Comparison of ENCODE assay signal across 8 mouse cellular contexts in the genomic region with DNA sequence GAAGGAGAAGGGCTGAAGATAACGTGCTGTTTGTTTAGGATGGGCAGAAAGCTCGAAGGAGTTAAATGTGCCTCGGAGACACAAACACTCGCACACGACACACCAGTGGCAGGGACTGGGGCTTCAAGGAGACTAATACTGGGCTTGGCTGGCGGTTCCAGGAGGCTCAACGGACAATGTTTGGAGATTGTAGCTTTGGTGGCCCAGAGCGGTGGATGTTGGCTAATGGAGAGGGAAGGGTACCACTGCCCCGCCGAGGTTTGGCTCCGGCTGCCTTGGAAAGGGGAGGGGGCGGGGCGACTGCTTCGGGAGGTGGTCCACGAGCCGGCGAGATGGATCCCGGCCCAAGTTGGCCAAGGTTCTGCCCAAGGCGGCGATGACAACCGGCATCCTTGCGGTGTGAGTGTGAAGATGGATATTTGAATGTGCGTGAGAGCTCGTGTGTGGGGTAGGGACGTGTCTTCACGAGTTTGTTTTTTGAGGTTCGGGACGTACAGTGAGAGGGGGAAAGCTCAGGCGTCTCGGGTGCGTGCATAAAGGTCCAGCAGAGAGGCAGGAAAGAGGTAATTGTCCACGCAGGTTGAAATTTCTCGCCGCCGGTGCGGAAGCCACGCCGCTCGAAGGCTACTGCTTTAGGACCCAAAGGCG. TPM values are rescaled to one million over a fixed set of nuclear protein-coding genes. Genes with fewer than 3 reads are reported as not detected.
DNase-seq lines count a peak whose midpoint lies in the region; ATAC-seq and TF ChIP-seq lines count a peak whose summit lies in the region.

No protein-coding gene starts in this region.

- no peak for TF ChIP-seq CTCF in lung, adult 2 months (IDR thresholded peaks at IDR 0.05; ENCODE audit: insufficient read depth, low read length)

- no peak overlapping the region for H3K9ac ChIP-seq in limb, embryonic 11.5 days (ENCODE audit: low read length)

- H3K4me2 ChIP-seq in limb, embryonic 11.5 days (ENCODE audit: low read depth, severe bottlenecking) = peak overlapping the region; percentile 62

- H3K27ac ChIP-seq in limb, embryonic 11.5 days (replicated peaks; ENCODE audit: low read depth, low read length) = no peak overlapping the region

- peaks cover 31% of the 10 kb centered on the region for H3K27me3 ChIP-seq in limb, embryonic 11.5 days (ENCODE audit: control insufficient read depth, insufficient read depth, low read length)

- WGBS in lung, adult 2 months = 3% methylated on average over 40 of the region's 40 CpGs
- WGBS in limb, embryonic 11.5 days = 1% methylated on average over 40 of the region's 40 CpGs

- no peak for DNase-seq in lung, adult 2 months
- DNase-seq in lung, postnatal 36 days = no peak
- peak; percentile 87 to 92 for DNase-seq in cerebellum, postnatal 10 days
- peak; percentile 19 to 28 for DNase-seq in frontal cortex, postnatal 36 days (ENCODE audit: low spot score in 2 of 2)
- DNase-seq in limb, embryonic 11.5 days (ENCODE audit: low spot score) = peak; percentile 29
- DNase-seq in retina, embryonic 14.5 days (ENCODE audit: low spot score) = peak; percentile 27
- DNase-seq in thymus, postnatal 14 days = no peak
- no peak for DNase-seq in kidney, postnatal 14 days

- ATAC-seq in limb, embryonic 11.5 days (ENCODE audit: insufficient number of reproducible peaks, low FRiP score, low TSS enrichment, low read depth) = no peak

- no peak for TF ChIP-seq POLR2A in lung, adult 2 months (IDR thresholded peaks at IDR 0.05; ENCODE audit: borderline replicate concordance, extremely low read depth, low read depth, low read length)

- H3K4me3 ChIP-seq in lung, adult 2 months (replicated peaks; ENCODE audit: extremely low read depth, low read depth, low read length) = peak overlapping the region; percentile 21
- H3K4me3 ChIP-seq in limb, embryonic 11.5 days (ENCODE audit: low read depth, low read length) = peak overlapping the region; percentile 35

- no peaks in the 10 kb centered on the region for H3K9me3 ChIP-seq in limb, embryonic 11.5 days (ENCODE audit: control insufficient read depth, low read length)

- H3K36me3 ChIP-seq in limb, embryonic 11.5 days (ENCODE audit: control insufficient read depth, insufficient read depth, low read length) = no peaks in the 10 kb centered on the region

- no peaks in the 10 kb centered on the region for H3K4me1 ChIP-seq in lung, adult 2 months (ENCODE audit: control insufficient read depth, insufficient read depth, low read length)
- H3K4me1 ChIP-seq in limb, embryonic 11.5 days (ENCODE audit: control insufficient read depth, insufficient read depth, low read length) = peaks cover 12% of the 10 kb centered on the region; the same call in 1 of the 2 replicates

RNA-seq across cellular contexts. Expression of a gene that starts 0.9 kb away (rescaled TPM):
- polyA plus RNA-seq in lung, adult 2 months (2012; rRNA removed) = 6.0 and 7.6 TPM in 2 replicates
- polyA plus RNA-seq in limb, embryonic 11.5 days (2014; fragmentation: Nextera tagmentation; extraction: Ambion mirVana) = 0.27 and 0.37 TPM in 2 replicates

RNA-seq across cellular contexts. Expression of a gene that starts 53.2 kb away (rescaled TPM):
- 25.8 and 31.6 TPM in 2 replicates for polyA plus RNA-seq in lung, adult 2 months (2012; rRNA removed)
- polyA plus RNA-seq in limb, embryonic 11.5 days (2014; fragmentation: Nextera tagmentation; extraction: Ambion mirVana) = 38.6 and 42.2 TPM in 2 replicates

Comparison
In these comparisons a context has a peak if more than half of its experiments do, and no peak if none do; other contexts are left out.
1. DNase-seq: peak in cerebellum, postnatal 10 days (2 of 2), frontal cortex, postnatal 36 days (2 of 2), limb, embryonic 11.5 days (single experiment) and retina, embryonic 14.5 days (single experiment); none in lung, adult 2 months (single experiment), lung, postnatal 36 days (single experiment), thymus, postnatal 14 days (single experiment) and kidney, postnatal 14 days (single experiment).